Mouse (Mus musculus) testis, adult 2 months (tissue): Measurements from ENCODE around the gene Smtnl1.

Experiments used
- CTCF ChIP-seq: fragments of 200-500 bp; IDR thresholded peaks from 2 replicates; pipeline ENCODE4 v1.5.1; 2012; ENCODE audit warnings: low read depth, mild to moderate bottlenecking, inconsistent platforms, low read length, moderate library complexity; ENCODE audit not compliant: control insufficient read depth, insufficient read depth, insufficient replicate concordance
- POLR2A ChIP-seq: fragments of 200-500 bp; IDR thresholded peaks from 2 replicates; pipeline ENCODE4 v1.6.1; 2012; ENCODE audit warnings: low read depth, mild to moderate bottlenecking, inconsistent platforms, low read length, moderate library complexity; ENCODE audit not compliant: control insufficient read depth

- no peak for TF ChIP-seq POLR2A
- no peak for TF ChIP-seq CTCF
Measured at GRCm38 (mm10) chr2:84841905-84842304, 19.5 kb upstream of the Smtnl1 start.
